Mouse (Mus musculus) embryonic stem cell, embryonic (primary cell): Measurements from ENCODE around the gene Ccdc158.

Experiments used
- CTCF ChIA-PET, 4 experiments: fragments of 300-600 bp in 2 of 4; fragments of 350-600 bp in 2 of 4; sonication (Branson Sonifier 250); formaldehyde crosslinking; loops; one replicate each; lab custom pipeline; 2022; ENCODE audit warnings: inconsistent platforms in 2 of 4; lab: Charles Lee
- POLR2A ChIA-PET, 4 experiments: fragments of 300-600 bp in 2 of 4; fragments of 350-600 bp in 2 of 4; sonication (Branson Sonifier 250); formaldehyde crosslinking; loops; one replicate each; lab custom pipeline; 2022; ENCODE audit warnings: antibody characterized with exemption in 4 of 4, inconsistent platforms in 1 of 4; lab: Charles Lee

Gene Ccdc158

GRCm38 (mm10) chr5:92664321-92664720, 10.8 kb downstream of the Ccdc158 start:
- CTCF ChIA-PET: interaction anchor here in 2 of 4 experiments (0.6 kb wide), 2 partner anchors 64 to 305 kb away, joined by 3 to 7 read pairs; no protein-coding TSS in a partner anchor
- POLR2A ChIA-PET: interaction anchor here in 1 of 4 experiments (0.6 kb wide), 1 partner anchor 156 kb away, joined by 7 read pairs; no protein-coding TSS in a partner anchor

GRCm38 (mm10) chr5:92656256-92656655, 18.8 kb downstream of the Ccdc158 start:
- ChIA-PET CTCF (interaction anchor here in 3 of 4 experiments (0.5 to 1.9 kb wide), 13 partner anchors 11 to 274 kb away, joined by 3 to 7 read pairs (median 3); partner anchors contain the start of gene Ccdc158 (in 1 of the 3)), POLR2A (no interaction called here)

DNA sequence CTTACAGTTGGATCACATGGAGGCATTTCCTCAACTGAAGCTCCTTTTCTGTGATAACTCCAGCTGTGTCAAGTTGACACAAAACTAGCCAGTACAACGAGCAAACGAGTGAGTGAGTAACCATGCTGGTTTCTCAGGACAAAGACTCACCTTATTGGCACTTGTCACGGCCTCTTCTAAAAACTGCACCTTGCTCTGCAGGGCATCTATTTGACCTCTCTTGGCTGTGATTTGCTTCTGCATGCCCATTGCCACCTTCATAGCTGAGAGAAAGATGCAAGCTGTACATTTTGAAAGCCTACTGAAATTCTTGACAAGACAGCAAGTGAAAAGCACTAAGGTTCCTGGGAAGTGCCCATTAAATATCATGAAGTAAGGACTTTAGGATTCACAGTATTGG, 34.2 kb downstream of the Ccdc158 start:
- ChIA-PET CTCF (no interaction called here), POLR2A (no interaction called here)

GRCm38 (mm10) chr5:92635891-92636290, 39.2 kb downstream of the Ccdc158 start:
- ChIA-PET POLR2A (no interaction called here), CTCF (no interaction called here)

DNA sequence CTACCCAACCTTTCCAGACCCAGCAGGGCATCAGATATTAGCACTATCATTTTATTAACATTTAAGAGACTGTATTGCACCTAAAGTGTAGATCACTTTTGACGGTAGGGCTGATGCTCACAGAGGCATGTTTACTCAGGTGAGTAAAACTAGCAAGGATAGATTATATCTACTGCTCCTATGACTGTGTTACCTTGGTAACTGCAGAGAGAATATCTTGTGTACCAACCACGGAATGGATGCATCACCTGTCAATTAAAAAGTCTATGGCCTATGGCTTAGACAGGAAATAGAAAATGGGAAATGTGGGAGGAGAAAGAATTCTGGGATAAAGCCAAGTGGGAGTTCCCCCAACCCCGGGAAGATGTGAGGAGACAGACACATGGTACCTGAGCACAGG, 40.2 kb downstream of the Ccdc158 start:
- ChIA-PET POLR2A (no interaction called here), CTCF (no interaction called here)

GRCm38 (mm10) chr5:92633526-92633925, 41.5 kb downstream of the Ccdc158 start:
- POLR2A ChIA-PET: interaction anchor here in 1 of 4 experiments (0.7 kb wide), 1 partner anchor 22 kb away, joined by 3 read pairs; no protein-coding TSS in a partner anchor

DNA sequence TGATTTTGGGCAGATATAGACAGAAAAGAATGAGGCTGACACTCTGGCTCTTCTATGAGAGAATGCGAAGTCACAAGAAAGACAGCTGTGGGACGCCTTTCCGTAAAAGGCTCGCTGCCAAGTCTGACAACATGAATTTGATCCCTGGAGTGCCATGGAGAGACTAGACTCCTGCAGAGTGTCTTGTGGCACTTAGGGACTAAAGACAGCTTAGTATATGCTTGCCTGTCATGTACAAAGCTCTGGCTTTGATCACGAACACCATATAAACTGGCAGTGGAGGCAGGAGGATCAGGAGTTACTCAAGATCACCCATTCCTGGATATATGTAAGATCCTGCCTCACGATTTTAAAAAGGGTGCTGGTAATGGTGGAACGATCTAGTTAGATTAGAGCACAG, 47.2 kb downstream of the Ccdc158 start:
- POLR2A ChIA-PET: no interaction called here
- CTCF ChIA-PET: no interaction called here

More at GRCm38 (mm10) chr5:92633526-92633925, 41.5 kb downstream of the Ccdc158 start:
- CTCF ChIA-PET: interaction anchor here in 2 of 4 experiments (0.5 to 1.5 kb wide), 8 partner anchors 8 to 533 kb away, joined by 3 to 7 read pairs (median 3); no protein-coding TSS in a partner anchor

DNA sequence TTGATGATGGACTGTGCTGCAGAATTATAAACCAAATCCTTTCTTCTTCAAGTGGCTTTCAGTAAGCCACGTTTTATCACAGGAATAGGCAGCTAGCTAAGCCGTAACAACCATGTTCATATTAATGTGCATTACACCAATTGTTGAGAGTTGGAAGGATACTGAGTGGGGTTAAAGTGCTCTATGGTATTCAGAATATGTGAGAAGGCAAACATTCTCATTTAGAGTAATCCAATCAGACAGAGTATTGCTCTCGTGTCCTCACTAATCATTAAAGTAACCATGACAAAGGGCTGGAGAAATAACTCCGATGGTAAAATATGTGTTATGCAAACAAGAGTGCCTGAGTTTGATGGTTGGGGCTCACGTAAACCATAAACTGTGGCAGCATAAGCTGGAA, 53.2 kb downstream of the Ccdc158 start:
- ChIA-PET POLR2A (no interaction called here), CTCF (interaction anchor here in 1 of 4 experiments (0.6 kb wide), 1 partner anchor 334 kb away, joined by 9 read pairs; no protein-coding TSS in a partner anchor)

- CTCF ChIA-PET: no interaction called here
- POLR2A ChIA-PET: interaction anchor here in 1 of 4 experiments (1.9 kb wide), 1 partner anchor 19 kb away, joined by 4 read pairs; no protein-coding TSS in a partner anchor
Measured at GRCm38 (mm10) chr5:92612756-92613155, 62.3 kb downstream of the Ccdc158 start.

GRCm38 (mm10) chr5:92607492-92608229, 67.4 kb downstream of the Ccdc158 start:
- CTCF ChIA-PET: interaction anchor here in 1 of 4 experiments (0.6 kb wide), 1 partner anchor 14 kb away, joined by 4 read pairs; no protein-coding TSS in a partner anchor
- POLR2A ChIA-PET: no interaction called here

- CTCF ChIA-PET: interaction anchor here in 2 of 4 experiments (0.5 to 1.1 kb wide), 4 partner anchors 29 to 350 kb away, joined by 3 read pairs; partner anchors contain the start of gene Fam47e (in 1 of the 2)
- POLR2A ChIA-PET: no interaction called here
Measured at GRCm38 (mm10) chr5:92604452-92605247, 70.4 kb downstream of the Ccdc158 start.

DNA sequence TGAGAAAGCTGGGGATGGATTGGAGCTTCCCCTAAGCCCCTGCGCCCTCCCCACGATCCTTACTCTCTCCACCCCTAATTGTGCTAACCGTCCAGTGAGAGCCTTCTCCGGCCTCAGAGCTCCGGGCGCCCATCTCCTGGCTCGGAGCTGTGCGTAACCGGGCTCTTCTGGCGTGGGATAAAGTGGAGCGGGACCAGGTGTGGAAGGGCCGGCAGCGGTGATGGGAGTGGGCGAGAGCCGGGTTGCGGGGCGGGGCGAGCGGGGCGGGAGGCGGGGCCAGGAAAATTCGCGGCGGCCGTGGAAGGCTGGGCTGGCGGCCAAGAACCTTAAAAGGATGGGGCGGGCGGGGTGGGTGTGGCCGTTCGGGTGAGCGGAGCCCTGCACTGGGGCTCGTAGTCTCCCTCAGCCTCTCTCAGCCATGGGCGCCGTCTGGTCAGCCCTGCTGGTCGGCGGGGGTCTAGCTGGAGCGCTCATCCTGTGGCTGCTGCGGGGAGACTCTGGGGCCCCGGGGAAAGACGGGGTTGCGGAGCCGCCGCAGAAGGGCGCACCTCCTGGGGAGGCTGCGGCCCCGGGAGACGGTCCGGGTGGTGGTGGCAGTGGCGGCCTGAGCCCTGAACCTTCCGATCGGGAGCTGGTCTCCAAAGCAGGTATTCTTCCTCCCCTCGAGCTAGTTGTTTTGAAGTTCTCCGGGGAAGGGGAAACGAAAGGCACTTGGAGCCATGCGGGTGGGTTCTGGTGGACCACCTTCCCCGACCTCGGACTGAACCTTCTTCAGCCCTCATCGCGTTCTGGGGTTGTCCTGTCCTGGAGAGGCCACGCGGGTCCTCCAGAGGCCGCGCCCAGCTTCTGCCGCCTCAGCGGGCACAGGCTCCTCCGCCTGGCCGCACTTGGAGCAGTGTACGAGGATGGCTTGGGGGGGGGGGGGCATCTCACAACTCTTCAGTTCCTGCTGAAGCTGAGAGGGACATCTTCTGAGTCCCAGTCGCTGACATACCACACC, 72.1 kb downstream of the Ccdc158 start, which contains the start of gene Stbd1:
Stbd1 (plus strand) TSS at position 351 of the 1,000 bp plus-strand sequence.
- CTCF ChIA-PET: interaction anchor here in 3 of 4 experiments (1.0 kb wide), 4 partner anchors 29 to 182 kb away, joined by 3 read pairs; no protein-coding TSS in a partner anchor
- POLR2A ChIA-PET: interaction anchor here in 3 of 4 experiments (0.6 to 1.4 kb wide), 8 partner anchors 21 to 678 kb away, joined by 3 to 9 read pairs (median 4); partner anchors contain the start of gene Ccdc158 (in 1 of the 3)

- CTCF ChIA-PET: interaction anchor here in 1 of 4 experiments (0.9 kb wide), 1 partner anchor 10 kb away, joined by 3 read pairs; no protein-coding TSS in a partner anchor
- POLR2A ChIA-PET: no interaction called here
Measured at GRCm38 (mm10) chr5:92599030-92599429, 76.0 kb downstream of the Ccdc158 start.

- CTCF ChIA-PET: interaction anchor here in 1 of 4 experiments (0.6 kb wide), 1 partner anchor 66 kb away, joined by 5 read pairs; no protein-coding TSS in a partner anchor
- POLR2A ChIA-PET: interaction anchor here in 2 of 4 experiments (0.5 to 0.7 kb wide), 2 partner anchors 391 to 497 kb away, joined by 3 read pairs; no protein-coding TSS in a partner anchor
Measured at GRCm38 (mm10) chr5:92596865-92597264, 78.2 kb downstream of the Ccdc158 start.

GRCm38 (mm10) chr5:92595026-92595425, 80.0 kb downstream of the Ccdc158 start:
- CTCF ChIA-PET: interaction anchor here in 2 of 4 experiments (0.5 to 0.9 kb wide), 2 partner anchors 197 to 214 kb away, joined by 3 to 8 read pairs; no protein-coding TSS in a partner anchor
- POLR2A ChIA-PET: no interaction called here

DNA sequence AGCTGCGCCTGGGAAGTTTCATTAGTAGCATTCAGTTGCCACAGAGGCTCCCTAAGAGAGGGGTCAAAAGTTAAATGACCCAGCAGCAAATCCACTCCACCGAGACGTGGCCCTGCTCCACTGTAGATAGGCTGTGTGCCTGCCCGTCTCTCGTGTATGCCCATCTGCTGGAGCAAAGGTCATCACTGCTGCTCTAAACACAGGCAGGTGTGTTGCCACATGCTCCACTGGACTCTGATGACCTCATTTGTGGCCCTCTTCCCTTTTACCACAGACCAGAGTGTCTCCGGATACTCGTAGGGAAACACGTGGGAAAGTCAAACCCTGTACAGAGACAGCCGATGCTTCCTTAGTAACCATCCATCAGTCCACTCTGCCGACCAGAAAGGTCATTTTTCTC, 89.1 kb downstream of the Ccdc158 start:
- POLR2A ChIA-PET: no interaction called here
- CTCF ChIA-PET: no interaction called here

DNA sequence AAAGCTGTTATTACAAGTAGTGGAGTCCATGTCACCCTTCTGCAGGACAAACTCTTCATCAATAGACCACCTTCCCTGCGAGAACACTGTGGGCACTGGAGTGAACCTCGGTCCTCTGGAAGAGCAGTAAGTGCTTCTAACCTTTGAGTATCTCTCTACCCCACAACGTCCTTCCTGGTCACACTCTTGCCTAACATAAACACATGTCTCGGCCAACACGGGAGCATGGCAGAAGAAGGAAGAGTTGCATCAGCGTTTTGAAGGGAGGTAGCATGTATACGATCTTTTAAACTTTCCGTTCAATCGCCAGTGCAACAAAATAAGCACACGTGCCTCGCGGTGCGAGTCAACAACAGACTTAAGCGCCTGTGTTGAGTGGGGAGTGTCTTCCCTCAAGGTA, 95.5 kb downstream of the Ccdc158 start:
- ChIA-PET POLR2A (no interaction called here), CTCF (interaction anchor here in 1 of 4 experiments (0.6 kb wide), 1 partner anchor 91 kb away, joined by 5 read pairs; no protein-coding TSS in a partner anchor)
